Mouse (Mus musculus) stomach, postnatal 0 days (tissue): Measurements from ENCODE around the gene 0610010F05Rik. TPM values are rescaled to one million over a fixed set of nuclear protein-coding genes. Genes with fewer than 3 reads are reported as not detected.

Experiments
- ATAC-seq: fragments of 200-750 bp; cut with Nextera tagmentation; 2 replicates; pipeline ENCODE4 v1.8.0; 2017; ENCODE audit not compliant: low FRiP score, low TSS enrichment
- DNase-seq: peaks from one replicate; pipeline ENCODE4 v3.0.0-alpha.2; 2016; ENCODE audit warnings: low spot score
- H3K27ac ChIP-seq: fragments of 300-500 bp; sonication (generic); replicated peaks from 2 replicates; pipeline ENCODE4 v1.5.1; 2014; ENCODE audit warnings: mild to moderate bottlenecking, control low read depth
- H3K27me3 ChIP-seq: fragments of 300-500 bp; sonication (generic); 2 replicates; pipeline ENCODE4 v1.6.1; 2014; ENCODE audit warnings: low read length; ENCODE audit not compliant: control insufficient read depth, insufficient read depth
- H3K36me3 ChIP-seq: fragments of 300-500 bp; sonication (generic); 2 replicates; pipeline ENCODE4 v1.6.1; 2014; ENCODE audit warnings: low read length, mixed read lengths; ENCODE audit not compliant: control insufficient read depth, insufficient read depth
- H3K4me1 ChIP-seq: fragments of 300-500 bp; sonication (generic); replicated peaks from 2 replicates; pipeline ENCODE4 v1.6.1; 2014; ENCODE audit warnings: antibody characterized with exemption; ENCODE audit not compliant: control insufficient read depth, insufficient read depth
- H3K4me2 ChIP-seq: fragments of 300-500 bp; sonication (generic); replicated peaks from 2 replicates; pipeline ENCODE4 v1.6.1; 2014; ENCODE audit warnings: low read depth, mild to moderate bottlenecking, control low read depth, moderate library complexity
- H3K4me3 ChIP-seq: fragments of 300-500 bp; sonication (generic); 2 replicates; pipeline ENCODE4 v1.5.1; 2014; ENCODE audit warnings: low read depth, low read length, control low read depth
- H3K9ac ChIP-seq: fragments of 300-500 bp; sonication (generic); 2 replicates; pipeline ENCODE4 v1.6.1; 2014; ENCODE audit warnings: mild to moderate bottlenecking, low read length, control low read depth, mixed read lengths
- H3K9me3 ChIP-seq: fragments of 300-500 bp; sonication (generic); 2 replicates; pipeline ENCODE4 v1.6.1; 2016; ENCODE audit warnings: low read length; ENCODE audit not compliant: control insufficient read depth
- CTCF ChIP-seq: IDR thresholded peaks from 2 replicates; pipeline ENCODE4 v1.5.1; 2016; ENCODE audit warnings: antibody characterized with exemption, low read depth, mild to moderate bottlenecking, moderate library complexity
- EP300 ChIP-seq: optimal IDR thresholded peaks from 2 replicates; pipeline ENCODE3; 2016; ENCODE audit warnings: antibody characterized with exemption
- WGBS: fragments of 180-500 bp; shearing (Covaris S2); extraction: QIAGEN DNeasy Blood & Tissue Kit; methylation state at CpG from one replicate; pipeline ENCODE4 v1.1.7; 2014; 5-methylcytosine and 5-hydroxymethylcytosine counted together
- polyA plus RNA-seq: library from polyadenylated mRNA; unstranded; fragments of >200 nt; fragmentation: Nextera tagmentation; extraction: Ambion mirVana; gene quantifications from 2 replicates; pipeline ENCODE4 v1.2.1, GENCODE M21; 2015

0610010F05Rik gene
- polyA plus RNA-seq, 1 experiment from 2014 or later = 15.8 TPM

- Histone ChIP-seq H3K4me3 (no peak overlapping the region), H3K9ac (no peak overlapping the region), H3K27ac (no peak overlapping the region), H3K27me3 (no peaks in the 10 kb centered on the region), H3K9me3 (no peaks in the 10 kb centered on the region), H3K4me1 (no peaks in the 10 kb centered on the region), H3K4me2 (no peak overlapping the region), H3K36me3 (no peaks in the 10 kb centered on the region)
- 54% methylated on average over 6 of the region's 6 CpGs for WGBS
- no peak for ATAC-seq
- no peak for DNase-seq
- TF ChIP-seq EP300 (no peak), CTCF (0 out of 2 replicates have a peak, but pooled peaks have one; percentile 15)
These were observed 76.3 kb downstream of the 0610010F05Rik start for GRCm38 (mm10) chr11:23557039-23557630.

- 87% methylated on average over 2 of the region's 2 CpGs for WGBS
- Histone ChIP-seq H3K9ac (no peak overlapping the region), H3K4me2 (no peak overlapping the region), H3K27me3 (no peaks in the 10 kb centered on the region), H3K9me3 (no peaks in the 10 kb centered on the region), H3K4me1 (no peaks in the 10 kb centered on the region), H3K4me3 (no peak overlapping the region), H3K27ac (no peak overlapping the region), H3K36me3 (no peaks in the 10 kb centered on the region)
- TF ChIP-seq CTCF (no peak), EP300 (no peak)
- ATAC-seq (no peak), DNase-seq (no peak)
These were observed 96.0 kb downstream of the 0610010F05Rik start for GRCm38 (mm10) chr11:23537446-23537845.

- no peak within 1 kb of the TSS for H3K4me3 ChIP-seq
- 47% methylated on average over 5 of the region's 5 CpGs for WGBS
- H3K36me3 ChIP-seq = no peaks in the 10 kb centered on the region
- no peak within 1 kb of the TSS for H3K4me2 ChIP-seq
- H3K4me1 ChIP-seq = no peaks in the 10 kb centered on the region
- TF ChIP-seq CTCF = no peak
- H3K27ac ChIP-seq = no peak within 1 kb of the TSS
- ATAC-seq (no peak), DNase-seq (no peak)
- no peaks in the 10 kb centered on the region for H3K9me3 ChIP-seq
- no peaks in the 10 kb centered on the region for H3K27me3 ChIP-seq
- no peak within 1 kb of the TSS for H3K9ac ChIP-seq
These were observed 112.8 kb downstream of the 0610010F05Rik start, which contains the start of gene 1700093K21Rik for GRCm38 (mm10) chr11:23520473-23521205. 1700093K21Rik (minus strand) TSS chr11:23521155.

GRCm38 (mm10) chr11:23518981-23519380 lies 114.5 kb downstream of the 0610010F05Rik start:
- WGBS = 81% methylated on average over 3 of the region's 3 CpGs
- Histone ChIP-seq H3K9ac (no peak overlapping the region), H3K4me3 (no peak overlapping the region), H3K4me2 (no peak overlapping the region), H3K36me3 (no peaks in the 10 kb centered on the region), H3K27ac (no peak overlapping the region), H3K27me3 (no peaks in the 10 kb centered on the region), H3K4me1 (no peaks in the 10 kb centered on the region), H3K9me3 (no peaks in the 10 kb centered on the region)
- TF ChIP-seq CTCF = no peak
- TF ChIP-seq EP300 = no peak
- DNase-seq (no peak), ATAC-seq (no peak)

GRCm38 (mm10) chr11:23515315-23515714 lies 118.1 kb downstream of the 0610010F05Rik start:
- H3K36me3 ChIP-seq = no peaks in the 10 kb centered on the region
- DNase-seq (no peak), ATAC-seq (no peak)
- TF ChIP-seq CTCF (no peak), EP300 (no peak)
- WGBS = 72% methylated on average over 2 of the region's 2 CpGs
- H3K4me1 ChIP-seq = no peaks in the 10 kb centered on the region
- H3K27ac ChIP-seq = no peak overlapping the region
- no peaks in the 10 kb centered on the region for H3K9me3 ChIP-seq
- H3K27me3 ChIP-seq = no peaks in the 10 kb centered on the region
- H3K4me2 ChIP-seq = no peak overlapping the region
- H3K9ac ChIP-seq = no peak overlapping the region
- no peak overlapping the region for H3K4me3 ChIP-seq

Other genes with a start within 250 kb of the 0610010F05Rik start
- 18.4 and 19.7 TPM in 2 replicates for gene Ahsa2, start 135.6 kb downstream of the 0610010F05Rik start, polyA plus RNA-seq
- gene 1700093K21Rik, start 112.5 kb downstream of the 0610010F05Rik start, polyA plus RNA-seq = 0.28 TPM in 1 of 2 replicates, not detected in the other
- gene Pus10, start 32.0 kb upstream of the 0610010F05Rik start, polyA plus RNA-seq = 11.1 and 12.3 TPM in 2 replicates
- 31.3 and 32.7 TPM in 2 replicates for gene Pex13, start 32.3 kb upstream of the 0610010F05Rik start, polyA plus RNA-seq
- gene Rel, start 137.3 kb upstream of the 0610010F05Rik start, polyA plus RNA-seq = 0.77 and 0.78 TPM in 2 replicates